Mouse (Mus musculus) testis, postnatal 10 days (tissue): ENCODE data around the gene Dnm1.
A peak's percentile ranks its signal among the peaks of the same experiment; 100 is the strongest.
"Not testable (repeated sequence)": the region's sequence is repeated elsewhere in the genome, so short reads cannot be mapped to it uniquely, and the experiment has no call there.

Experiments used
- DNase-seq: peaks from one replicate; pipeline ENCODE4 v3.0.0; 2021; ENCODE audit warnings: low spot score

Gene Dnm1

DNA sequence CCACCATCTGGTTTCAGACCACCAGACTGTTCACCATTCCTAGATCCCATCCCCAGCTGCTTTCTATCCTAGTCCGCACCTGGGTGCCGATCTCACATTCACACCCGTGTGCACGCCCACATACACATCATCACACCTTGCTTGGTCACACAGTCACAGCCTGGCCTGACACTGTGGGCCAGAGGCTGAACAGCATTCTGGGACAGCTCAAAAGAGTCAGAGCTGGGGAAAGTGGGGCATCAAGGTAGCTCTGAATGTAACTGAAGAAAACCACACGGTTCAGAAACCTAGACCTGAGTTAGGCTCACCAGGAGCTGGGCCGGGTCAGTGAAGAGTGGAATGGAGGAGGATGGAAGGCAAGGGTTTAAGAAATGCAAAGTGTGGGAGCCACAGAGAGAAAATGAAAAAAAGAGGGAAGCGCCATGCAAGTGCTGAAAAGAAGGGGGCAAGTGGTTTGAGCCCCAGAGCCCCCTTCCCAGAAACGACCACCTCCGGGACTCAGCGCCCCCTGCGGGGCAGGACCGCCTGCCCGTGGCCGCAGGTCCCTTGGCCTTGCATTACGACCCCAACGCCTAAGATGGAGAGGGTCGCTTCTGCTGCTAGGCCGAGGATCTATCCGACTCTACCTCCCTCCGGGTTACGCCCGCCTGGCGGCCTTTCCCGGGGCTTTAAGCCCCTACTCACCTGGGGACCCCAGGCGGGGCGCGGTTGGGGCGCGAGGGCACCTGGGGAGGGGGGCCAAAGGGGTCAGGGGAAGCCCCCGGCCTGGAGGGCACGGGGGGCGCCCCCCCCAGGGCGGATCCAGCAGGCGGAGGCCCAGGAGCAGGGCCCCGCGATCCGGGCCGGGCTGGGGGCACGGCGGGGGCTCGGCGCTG, 41.5 kb downstream of the Dnm1 start:
- peak; percentile 61 for DNase-seq

DNA sequence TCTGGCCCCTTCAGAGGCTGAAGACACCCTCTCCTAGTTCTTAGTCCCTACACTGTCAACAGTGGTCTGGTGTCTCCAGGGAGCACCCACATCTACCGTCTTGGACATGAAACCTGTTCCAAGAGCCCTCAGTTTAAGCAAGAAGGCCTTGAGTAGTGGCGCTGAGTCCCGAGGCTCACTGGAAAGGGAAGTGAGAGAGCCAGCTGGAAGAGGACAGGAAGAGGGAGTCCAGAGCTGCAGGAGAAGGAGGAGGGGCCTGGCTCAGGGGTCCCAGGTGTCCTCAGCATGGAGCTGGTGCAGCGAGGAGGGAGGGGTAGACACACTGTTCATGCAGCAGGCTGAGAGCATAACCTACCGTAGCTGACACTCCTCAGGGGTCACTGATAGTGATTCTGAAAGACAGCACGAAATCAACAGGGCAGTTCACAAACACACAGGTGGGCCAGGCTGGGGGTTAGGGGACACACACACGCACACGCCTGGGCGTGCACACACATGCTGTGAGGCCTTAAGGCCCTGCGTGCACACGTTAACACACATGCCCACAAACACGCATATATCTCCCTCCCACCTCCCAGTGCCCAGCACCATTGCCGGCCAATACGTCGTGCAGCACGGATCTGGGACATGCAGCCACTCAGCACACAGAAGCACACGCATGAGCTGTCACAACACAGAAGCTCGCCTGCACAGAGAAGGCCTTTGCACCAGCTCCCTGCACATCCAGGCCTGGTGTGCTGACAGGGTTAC, 42.9 kb downstream of the Dnm1 start:
- DNase-seq: no peak

DNA sequence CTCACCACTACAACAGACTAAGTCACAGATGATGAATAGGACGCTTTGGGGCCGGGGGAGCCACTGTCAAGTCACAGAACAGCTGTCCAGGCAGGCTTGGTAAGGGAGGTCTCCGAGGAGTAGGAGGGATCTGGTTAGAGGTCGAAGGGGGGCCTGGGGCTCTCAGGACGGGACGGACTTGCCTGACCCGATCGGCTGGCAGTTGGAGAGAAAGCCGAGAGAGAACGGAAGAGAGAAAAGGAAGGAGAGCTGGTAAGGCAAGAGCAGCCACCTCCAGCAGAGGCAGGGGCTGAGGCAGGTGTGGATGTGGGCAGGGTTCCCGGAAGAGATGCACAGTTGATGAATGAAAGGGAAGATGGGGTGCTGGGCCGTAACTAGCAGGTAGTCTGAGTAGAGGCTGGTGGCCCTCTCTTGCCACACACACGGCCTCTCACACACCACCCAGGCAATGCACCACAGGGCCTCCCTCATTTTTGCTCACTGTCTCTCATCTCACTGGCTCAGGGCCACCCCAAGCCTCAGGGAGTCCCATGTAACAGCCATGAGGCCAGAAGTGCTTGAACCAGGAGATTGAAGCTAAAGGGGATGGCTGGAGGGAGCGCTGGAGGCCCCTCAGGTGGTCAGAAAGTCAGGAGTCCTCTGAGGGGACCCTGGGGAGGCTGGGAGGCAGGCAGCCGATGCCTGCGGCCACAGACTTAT, 44.1 kb downstream of the Dnm1 start:
- DNase-seq: no peak

DNA sequence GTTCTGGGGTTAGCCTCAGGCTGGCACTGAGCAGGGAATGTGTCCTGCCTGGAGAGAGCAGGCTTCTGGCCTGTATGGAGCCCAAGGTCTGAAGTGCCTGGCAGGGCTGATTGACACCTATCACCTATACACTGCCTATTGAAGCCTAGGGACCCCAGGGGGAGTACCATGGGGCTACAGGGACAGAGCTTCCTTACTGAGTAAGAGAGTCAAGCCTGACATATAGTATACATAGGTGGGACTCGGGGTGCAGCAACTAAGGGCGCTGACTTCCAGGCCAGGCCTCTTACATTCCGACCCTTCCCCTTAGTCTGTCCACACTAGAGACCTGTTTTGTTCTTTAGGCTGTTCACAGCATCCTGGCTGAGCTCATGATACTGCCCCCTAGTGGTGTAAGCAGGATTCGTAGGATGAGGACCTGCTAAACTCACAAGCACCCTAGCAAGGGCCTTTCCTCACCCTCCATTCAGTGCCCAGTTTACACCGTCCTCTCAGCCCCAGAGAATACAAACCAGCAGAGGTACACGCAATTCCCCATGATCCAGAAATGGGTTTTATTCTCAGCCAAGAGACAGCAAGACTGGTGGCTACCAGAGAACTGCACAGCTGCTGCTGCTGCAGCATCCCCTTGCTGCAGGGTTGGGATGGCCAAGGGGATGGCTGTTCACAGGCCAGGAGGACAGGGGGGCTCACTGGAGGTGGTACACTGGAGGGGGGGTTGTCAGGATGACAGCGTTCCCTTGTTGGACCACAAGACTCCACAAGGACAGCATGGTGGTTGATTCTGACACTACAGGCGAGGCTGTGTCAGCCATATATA, 45.0 kb downstream of the Dnm1 start:
- peak; percentile 74 for DNase-seq

DNA sequence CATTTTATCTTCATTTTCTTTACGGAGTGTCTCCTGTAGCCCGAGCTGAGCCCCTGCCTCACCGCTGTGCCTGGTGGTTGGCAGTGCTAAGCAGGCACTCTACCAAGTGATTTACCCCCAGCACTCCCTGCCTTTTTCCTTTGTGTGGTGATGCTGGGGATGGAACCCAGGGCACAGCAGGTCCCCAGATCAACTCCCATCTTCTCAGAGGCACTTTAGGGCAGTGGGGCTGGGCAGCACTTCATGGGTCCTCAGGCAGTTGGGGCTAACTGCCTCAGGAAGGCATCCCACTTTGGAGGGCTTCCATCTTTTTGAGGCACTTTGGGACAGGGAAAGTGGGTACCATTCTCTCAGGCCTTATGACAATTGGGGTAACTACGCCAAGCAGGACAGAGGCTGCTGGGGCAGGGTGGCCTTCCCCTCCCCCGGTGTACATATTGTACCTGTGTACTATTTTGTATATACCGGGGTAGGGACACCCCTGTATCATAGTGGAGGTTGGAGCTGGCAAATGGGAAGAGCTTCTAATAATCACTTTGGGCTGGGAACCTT, 45.8 kb downstream of the Dnm1 start:
- DNase-seq: no peak

DNA sequence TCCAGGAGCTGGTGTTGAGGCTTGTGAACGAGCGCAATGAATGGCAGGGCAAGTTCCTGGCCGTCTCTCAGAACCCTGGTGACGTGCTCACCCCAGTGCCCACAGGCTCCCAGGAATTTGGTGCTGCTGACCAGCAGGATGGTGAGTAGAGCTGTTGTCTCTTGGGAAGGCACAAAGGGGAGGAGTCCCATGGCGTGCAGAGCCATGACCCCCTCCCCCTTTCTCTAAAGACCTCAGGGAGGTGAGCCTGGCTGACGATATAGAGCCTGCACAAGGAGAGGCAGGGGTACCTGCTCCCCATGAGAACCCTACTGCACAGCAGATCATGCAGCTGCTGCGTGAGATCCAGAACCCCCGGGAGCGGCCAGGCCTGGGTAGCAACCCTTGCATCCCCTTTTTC, 47.0 kb downstream of the Dnm1 start:
- no peak for DNase-seq

DNA sequence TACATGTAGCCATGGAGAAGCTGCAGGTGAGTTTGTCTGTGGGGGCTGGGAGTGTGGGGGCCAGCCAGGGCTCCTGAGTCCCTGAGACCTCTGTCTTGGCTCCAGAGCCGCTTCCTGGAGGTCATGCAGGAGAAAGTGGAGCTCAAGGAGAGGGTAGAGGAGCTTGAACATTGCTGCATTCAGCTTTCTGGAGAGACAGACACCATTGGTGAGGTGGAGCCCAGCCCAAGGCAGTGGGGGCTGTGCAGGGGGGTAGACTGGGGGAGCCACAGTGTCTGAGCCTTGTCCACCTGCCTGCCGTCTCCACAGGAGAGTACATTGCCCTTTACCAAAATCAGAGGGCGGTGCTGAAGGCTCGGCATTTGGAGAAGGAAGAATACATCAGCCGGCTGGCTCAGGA, 47.5 kb downstream of the Dnm1 start:
- no peak for DNase-seq

DNA sequence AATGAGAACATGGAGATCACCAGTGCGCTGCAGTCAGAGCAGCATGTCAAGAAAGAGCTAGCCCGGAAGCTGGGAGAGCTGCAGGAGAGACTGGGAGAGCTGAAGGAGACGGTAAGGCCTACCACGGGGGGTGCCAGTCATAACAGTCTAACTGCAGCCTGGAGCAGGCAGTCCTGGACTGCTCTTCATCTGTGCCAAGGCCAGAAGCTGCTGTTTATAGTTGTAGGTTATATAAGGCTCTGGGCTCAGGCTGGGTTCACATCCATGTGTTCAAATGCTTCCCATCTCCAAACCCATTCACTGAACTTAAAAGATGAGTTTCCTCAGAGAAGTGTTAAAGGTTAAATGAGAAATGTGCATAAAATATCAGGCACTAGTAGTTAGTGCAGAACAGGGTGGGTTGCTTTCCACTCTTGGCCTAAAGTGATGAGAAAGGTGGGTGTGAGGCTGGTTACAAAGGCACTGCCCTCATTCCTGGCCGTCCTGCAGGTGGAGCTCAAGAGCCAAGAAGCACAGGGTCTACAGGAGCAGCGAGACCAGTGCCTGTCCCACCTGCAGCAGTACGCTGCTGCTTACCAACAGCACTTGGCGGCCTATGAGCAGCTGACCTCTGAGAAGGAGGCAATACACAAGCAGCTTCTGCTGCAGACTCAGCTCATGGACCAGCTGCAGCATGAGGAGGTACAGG, 48.8 kb downstream of the Dnm1 start:
- peak; percentile 74 for DNase-seq

DNA sequence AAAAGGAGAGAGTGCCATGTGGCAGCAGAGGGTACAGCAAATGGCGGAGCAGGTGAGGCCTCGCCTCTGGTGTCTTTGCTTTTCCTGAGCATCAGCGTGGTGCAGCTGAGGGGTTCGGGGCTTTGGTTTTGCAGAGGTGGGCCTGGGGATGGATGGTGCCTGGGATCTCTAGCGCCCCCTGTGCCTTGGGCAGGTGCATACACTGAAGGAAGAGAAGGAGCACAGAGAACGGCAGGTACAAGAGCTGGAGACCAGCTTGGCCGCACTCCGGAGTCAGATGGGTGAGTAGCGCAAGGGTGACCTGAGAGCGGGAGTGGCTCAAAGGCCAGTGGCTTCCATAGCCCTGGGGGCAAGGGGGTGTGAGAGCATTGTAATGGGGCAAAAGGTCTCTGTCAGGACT, 50.2 kb downstream of the Dnm1 start:
- peak; percentile 50 for DNase-seq

DNA sequence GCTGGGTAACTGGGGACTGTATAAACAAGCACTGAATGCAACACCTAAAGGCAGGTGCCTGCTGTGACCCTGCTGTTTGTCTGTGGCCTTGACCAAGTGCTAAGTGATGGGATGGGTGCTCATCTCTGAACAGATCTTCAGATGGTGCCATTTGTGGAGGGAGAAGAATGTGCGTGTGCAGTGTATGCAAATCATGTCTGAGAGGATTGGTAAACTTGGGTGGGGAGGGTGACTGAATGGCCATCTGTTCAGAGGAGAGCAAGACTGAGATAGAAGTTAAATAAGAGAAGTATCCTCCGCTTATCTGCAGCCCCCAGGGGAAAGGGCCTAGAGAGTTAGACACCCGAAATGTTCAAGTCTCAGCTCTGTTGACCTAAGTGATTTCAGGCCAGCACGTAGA, 53.7 kb downstream of the Dnm1 start:
- no peak for DNase-seq

DNA sequence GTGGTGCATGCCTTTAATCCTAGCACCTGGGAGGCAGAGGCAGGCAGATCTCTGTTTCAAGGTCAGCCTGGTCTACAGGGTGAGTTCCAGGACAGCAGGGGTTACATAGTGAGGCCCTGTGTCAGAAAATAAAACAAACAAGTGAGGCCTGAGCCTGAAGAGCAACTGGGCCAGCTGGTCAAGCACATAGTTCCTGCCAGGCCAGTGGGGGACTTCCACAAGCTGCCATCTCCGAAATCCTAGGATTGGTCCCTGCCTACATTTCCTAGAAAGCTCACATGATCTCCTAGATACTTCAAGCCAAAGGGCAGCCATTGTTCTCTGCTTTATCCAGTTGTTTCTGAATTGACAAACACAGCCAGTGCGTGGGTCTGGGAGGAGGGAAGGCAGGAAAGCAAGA, 57.3 kb downstream of the Dnm1 start:
- not testable (repeated sequence) for DNase-seq

DNA sequence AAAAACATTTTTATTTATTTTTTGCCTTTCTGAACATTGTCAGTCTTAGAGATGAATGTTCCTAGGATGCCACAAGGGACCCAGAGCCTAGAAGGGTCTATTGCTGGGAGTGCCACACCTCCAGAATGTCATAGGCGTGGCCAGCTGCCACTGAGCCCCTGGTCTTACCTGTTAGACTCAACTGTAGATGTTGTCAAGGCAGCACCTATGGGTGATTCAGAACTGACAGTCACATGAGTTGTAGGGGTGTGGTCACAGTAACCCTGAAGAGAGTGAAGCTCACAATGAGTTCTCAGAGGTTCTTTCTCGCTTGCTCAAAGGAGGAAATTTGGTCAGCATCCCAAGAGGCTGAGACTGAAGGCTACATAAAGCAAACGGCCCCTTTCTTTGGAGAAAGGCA, 57.9 kb downstream of the Dnm1 start:
- DNase-seq: no peak

DNA sequence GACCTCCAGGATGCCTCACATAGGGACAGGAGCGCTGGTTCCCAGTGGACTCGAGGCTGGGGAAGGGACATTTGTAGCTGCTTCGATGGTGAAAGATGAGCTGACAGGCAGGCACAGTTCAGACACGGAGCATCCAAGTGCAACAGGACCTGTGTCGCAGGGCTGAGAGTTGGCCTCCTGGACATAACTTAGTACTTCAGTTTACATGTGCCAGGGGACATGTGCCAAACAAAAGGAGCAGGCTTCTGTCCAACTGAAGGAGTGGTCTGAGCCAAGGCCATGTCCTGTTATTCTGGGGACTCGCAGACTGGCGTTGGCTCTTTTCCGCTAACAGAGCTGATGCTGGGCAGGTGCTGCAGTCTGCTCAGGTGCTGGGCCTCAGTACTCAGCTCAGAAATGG, 58.8 kb downstream of the Dnm1 start:
- DNase-seq: no peak

DNA sequence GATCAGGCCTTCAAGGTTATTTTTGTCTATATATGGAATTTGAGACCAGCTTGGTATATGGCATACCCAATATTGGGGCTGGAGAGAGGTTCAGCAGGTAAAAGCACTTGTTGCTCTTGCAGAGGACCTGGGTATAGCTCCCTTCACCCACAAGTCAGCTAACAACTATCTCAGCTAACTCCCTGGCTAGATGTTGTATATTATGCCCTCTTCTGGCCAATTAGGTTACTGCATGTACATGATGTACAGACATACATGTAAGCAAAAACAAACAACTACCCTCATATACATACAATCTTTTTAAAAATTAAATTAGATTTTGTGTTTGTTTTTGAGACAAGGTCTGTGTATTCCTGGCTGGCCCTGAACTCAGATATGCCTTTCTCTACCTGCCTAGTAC, 63.6 kb downstream of the Dnm1 start:
- no peak for DNase-seq

DNA sequence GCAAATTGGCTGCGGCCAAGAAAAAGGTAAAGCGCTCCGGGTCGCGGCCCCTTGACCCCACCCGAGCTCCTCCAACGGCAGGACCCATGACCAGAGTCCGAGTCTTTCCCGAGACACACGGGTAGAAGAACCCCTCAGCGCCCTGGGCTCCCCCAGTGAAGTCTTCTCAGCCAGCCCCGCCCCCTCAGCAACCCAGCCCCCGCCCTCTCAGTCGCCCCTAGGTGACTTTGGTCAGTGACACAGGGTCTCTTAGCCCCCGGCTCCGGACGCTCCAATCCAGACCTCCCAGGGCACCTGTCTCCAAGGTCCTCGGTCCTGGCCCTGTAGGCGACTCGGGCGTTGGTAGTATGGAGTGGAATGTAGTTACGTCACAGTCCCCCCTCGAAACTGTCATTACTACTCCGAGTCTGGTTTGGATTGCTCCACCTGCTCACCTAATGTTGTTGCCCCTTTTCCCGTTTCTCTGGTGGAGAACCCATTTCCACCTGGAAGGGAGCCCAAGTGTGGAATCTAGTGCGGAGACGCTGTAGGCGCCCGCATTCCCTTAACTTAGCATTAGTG, 64.7 kb downstream of the Dnm1 start:
- DNase-seq: no peak

DNA sequence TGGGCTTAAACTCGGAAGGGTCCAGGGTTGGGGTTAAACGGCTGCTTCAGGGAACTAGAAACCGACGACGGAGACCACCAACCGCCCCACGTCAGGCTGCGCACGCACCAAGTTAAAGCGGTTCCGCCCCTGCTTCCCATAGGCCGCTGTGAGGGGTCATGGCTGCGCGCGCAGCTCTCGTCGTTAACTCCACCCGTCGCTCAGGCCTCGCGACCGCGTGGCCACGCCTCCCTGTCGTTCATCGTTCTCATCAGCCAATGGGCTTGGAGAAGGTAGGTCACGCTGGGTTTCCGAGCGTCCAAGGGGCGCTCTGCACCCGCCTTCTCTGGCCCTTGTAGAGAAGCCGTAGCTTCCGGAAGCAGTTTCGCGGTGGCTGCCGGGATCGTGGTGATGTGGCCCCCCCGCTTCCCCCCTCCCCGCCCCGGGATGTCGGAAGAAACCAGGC, 65.2 kb downstream of the Dnm1 start, which contains the start of gene Swi5:
Gene Swi5, minus strand, starts transcription at position 153 of the 445 bp plus-strand sequence.
- peak; percentile 100 for DNase-seq

DNA sequence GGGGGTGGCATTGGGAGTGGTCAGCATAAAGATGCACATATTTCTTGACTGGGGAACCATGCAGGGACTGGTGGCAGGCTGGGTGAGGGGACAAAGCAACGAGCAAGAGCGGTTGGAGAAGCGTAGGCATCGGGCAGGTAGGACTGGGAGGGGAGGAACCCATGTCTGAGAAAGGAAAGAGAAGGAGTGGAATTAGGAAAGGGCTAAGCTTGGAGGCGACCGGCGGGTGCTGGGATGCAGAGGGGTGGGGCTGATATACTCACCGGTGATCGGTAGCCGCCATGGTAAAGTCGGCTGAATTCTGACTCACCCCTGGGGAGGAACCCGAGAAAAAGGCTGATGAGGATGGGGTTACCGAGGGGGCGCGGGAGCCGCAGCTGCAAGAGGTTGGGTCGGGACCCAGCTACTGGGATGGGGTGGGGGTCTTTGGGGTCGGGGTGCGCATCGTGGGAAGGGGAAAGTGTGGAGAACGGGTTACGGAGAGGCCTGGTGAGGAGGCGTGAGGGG, 65.8 kb downstream of the Dnm1 start, which contains the start of gene Golga2:
Gene Golga2, plus strand, starts transcription at position 51 of the 507 bp plus-strand sequence.
- no peak for DNase-seq

DNA sequence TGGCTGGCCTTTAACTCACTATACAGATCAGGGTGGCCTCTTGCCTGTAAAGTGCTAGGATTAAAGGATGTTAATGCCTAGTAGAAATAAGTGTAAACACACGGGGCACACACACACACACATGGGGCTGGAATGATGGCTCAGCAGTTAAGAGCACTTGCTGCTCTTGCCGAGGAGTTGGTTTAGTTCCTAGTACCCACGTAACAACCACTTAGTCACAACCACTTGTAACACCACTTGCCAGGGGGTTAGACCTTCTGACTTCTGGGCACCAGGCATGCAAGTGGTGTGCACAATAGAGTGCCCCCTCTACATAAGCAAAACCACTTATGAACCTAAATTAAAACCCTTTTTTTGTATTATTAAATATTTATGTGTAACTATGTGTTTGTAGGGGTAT, 69.2 kb downstream of the Dnm1 start:
- DNase-seq: no peak

DNA sequence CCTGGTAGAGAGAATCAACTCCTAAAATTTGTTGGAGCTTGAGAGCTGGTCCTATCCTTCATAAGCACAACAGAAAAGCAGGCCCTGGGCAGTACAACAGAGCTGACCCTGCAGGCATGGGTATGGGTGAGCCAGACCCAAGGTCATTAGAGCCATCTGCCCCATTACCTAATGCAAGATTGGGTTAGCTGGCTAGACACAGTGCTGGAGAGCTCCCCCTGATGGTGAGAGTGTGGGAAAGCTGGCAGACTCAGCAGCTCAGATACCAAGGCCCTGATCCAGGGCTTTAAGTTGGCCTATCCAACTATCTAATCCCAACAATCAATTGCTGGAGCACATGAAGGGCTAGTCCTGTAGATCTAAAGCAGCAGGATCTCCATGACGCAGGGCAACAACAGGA, 70.4 kb downstream of the Dnm1 start:
- DNase-seq: peak; percentile 64

DNA sequence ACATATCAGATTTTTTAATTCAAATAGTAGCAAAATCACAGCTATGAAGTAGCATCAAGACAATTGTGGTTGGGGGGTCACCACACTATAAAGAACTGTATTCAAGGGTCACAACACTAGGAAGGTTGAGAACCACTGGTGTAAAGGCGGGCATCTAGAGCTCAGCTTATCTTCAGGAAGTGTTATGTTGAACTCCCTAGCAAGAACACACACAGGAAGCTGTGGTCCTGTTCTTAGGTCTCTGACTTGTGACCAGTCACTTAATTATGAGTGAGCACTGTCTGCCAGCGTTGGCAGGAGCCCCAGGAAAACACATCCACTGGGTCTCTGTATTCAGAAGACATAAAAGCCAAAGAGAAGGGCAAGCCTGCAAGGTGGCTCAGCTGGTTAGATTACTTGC, 70.8 kb downstream of the Dnm1 start:
- no peak for DNase-seq
